Mouse (Mus musculus) CH12.LX (cell line): Measurements from ENCODE around the gene St7l.

ENCODE experiments used
- CTCF ChIP-seq, 2 experiments: IDR thresholded peaks in 1 of 2; conservative IDR thresholded peaks in 1 of 2; 2 replicates each; pipeline ENCODE4 v1.5.1; 2011 to 2012; ENCODE audit warnings: low read depth in 2 of 2, low read length in 2 of 2, improper control_type of control experiment in 1 of 2, inconsistent platforms in 1 of 2, mild to moderate bottlenecking in 1 of 2, moderate library complexity in 1 of 2
- MAX ChIP-seq: IDR thresholded peaks from 2 replicates; pipeline ENCODE4 v1.6.1; 2011; ENCODE audit warnings: low read length, improper control_type of control experiment

GRCm38 (mm10) chr3:104814746-104815145 is 49.1 kb upstream of the St7l start:
- no peak for TF ChIP-seq MAX
- no peak for TF ChIP-seq CTCF (conservative IDR thresholded peaks at IDR 0.05 in 1 of 2, IDR thresholded peaks at IDR 0.05 in 1 of 2; ENCODE audit: low read depth in 2 of 2, low read length in 2 of 2)
